Comparison of ENCODE assay signal across 8 mouse cellular contexts in genomic region chr2:131351968-131352746, GRCm38 (mm10). TPM values are rescaled to one million over a fixed set of nuclear protein-coding genes. Genes with fewer than 3 reads are reported as not detected.
DNase-seq lines count a peak whose midpoint lies in the region; ATAC-seq and TF ChIP-seq lines count a peak whose summit lies in the region.

No protein-coding gene starts in this region.

- DNase-seq in heart, embryonic 10.5 days (ENCODE audit: low spot score), result peak; percentile 85
- DNase-seq in heart, postnatal 4 days, result no peak
- DNase-seq in 416B (ENCODE audit: low read depth), result peak; percentile 43
- DNase-seq in lung, postnatal 10 days, result peak; percentile 55
- no peak for DNase-seq in urinary bladder, adult 2 months (ENCODE audit: low spot score)

- peak overlapping the region; percentile 88 for H3K9ac ChIP-seq in stomach, embryonic 16.5 days (ENCODE audit: low read length)

- peak; percentile 48 for ATAC-seq in granulocyte monocyte progenitor cell, adult 5-6 weeks (replicated peaks; ENCODE audit: poor library complexity, severe bottlenecking)
- ATAC-seq in stomach, embryonic 16.5 days (ENCODE audit: insufficient read depth, low FRiP score), result no peak; the same call in 1 of the 2 replicates

- peak overlapping the region; percentile 92 for H3K27ac ChIP-seq in heart, embryonic 10.5 days
- peak overlapping the region; percentile 91 for H3K27ac ChIP-seq in bone marrow, adult 2 months (ENCODE audit: control insufficient read depth, insufficient read depth, low read depth, low read length, poor library complexity)
- peak overlapping the region; percentile 66 for H3K27ac ChIP-seq in stomach, embryonic 16.5 days (ENCODE audit: low read length)

- WGBS in heart, embryonic 10.5 days, result under 1% methylated on average over 51 of the region's 51 CpGs
- under 1% methylated on average over 46 of the region's 51 CpGs for WGBS in bone marrow, adult 2 months
- WGBS in stomach, embryonic 16.5 days, result under 1% methylated on average over 51 of the region's 51 CpGs

- H3K4me3 ChIP-seq in heart, embryonic 10.5 days, result peak overlapping the region; percentile 95
- peak overlapping the region; percentile 90 for H3K4me3 ChIP-seq in bone marrow, adult 2 months (replicated peaks; ENCODE audit: control insufficient read depth, low read depth, low read length)
- peak overlapping the region; percentile 87 for H3K4me3 ChIP-seq in stomach, embryonic 16.5 days (replicated peaks; ENCODE audit: low read length)

- TF ChIP-seq POLR2A in bone marrow, adult 2 months (IDR thresholded peaks at IDR 0.05; ENCODE audit: borderline replicate concordance, control insufficient read depth, low read depth, low read length), result no peak

- H3K27me3 ChIP-seq in heart, embryonic 10.5 days (ENCODE audit: insufficient read depth, poor library complexity, severe bottlenecking), result no peaks in the 10 kb centered on the region; the same call in 1 of the 2 replicates
- no peaks in the 10 kb centered on the region for H3K27me3 ChIP-seq in stomach, embryonic 16.5 days (ENCODE audit: control insufficient read depth, insufficient read depth, low read length)

- H3K9me3 ChIP-seq in heart, embryonic 10.5 days, result no peaks in the 10 kb centered on the region
- H3K9me3 ChIP-seq in stomach, embryonic 16.5 days (replicated peaks; ENCODE audit: control insufficient read depth, low read length), result no peaks in the 10 kb centered on the region

- peak overlapping the region; percentile 86 for H3K4me2 ChIP-seq in stomach, embryonic 16.5 days (ENCODE audit: low read depth, low read length)

- no peaks in the 10 kb centered on the region for H3K36me3 ChIP-seq in heart, embryonic 10.5 days
- H3K36me3 ChIP-seq in stomach, embryonic 16.5 days (ENCODE audit: control insufficient read depth, insufficient read depth, low read length), result no peaks in the 10 kb centered on the region

- H3K4me1 ChIP-seq in heart, embryonic 10.5 days, result peaks cover 20% of the 10 kb centered on the region
- no peaks in the 10 kb centered on the region; the same call in 1 of the 2 replicates for H3K4me1 ChIP-seq in bone marrow, adult 2 months (ENCODE audit: control insufficient read depth, insufficient read depth, low read length)
- no peaks in the 10 kb centered on the region for H3K4me1 ChIP-seq in stomach, embryonic 16.5 days (ENCODE audit: control insufficient read depth, insufficient read depth, low read length)

- TF ChIP-seq CTCF in bone marrow, adult 2 months (IDR thresholded peaks at IDR 0.05; ENCODE audit: control insufficient read depth, insufficient read depth, low read length), result no peak

RNA-seq across cellular contexts. Expression of gene Rnf24, which starts 0.5 kb away (rescaled TPM):
- polyA plus RNA-seq in heart, embryonic 10.5 days (2016; fragmentation: Nextera tagmentation; extraction: Ambion mirVana), result 2.0 and 3.0 TPM in 2 replicates
- total RNA-seq in heart, postnatal 4 days (2021), result 1 to 10 TPM; 8.0 to 9.0 TPM
- polyA plus RNA-seq in bone marrow, adult 2 months (2011; ENCODE audit: insufficient read depth, insufficient read length, low replicate concordance, missing spikeins), result 0.56 and 2.0 TPM in 2 replicates
- total RNA-seq in granulocyte monocyte progenitor cell, adult 5-6 weeks (2014; fragmentation: Nextera tagmentation), result 2.8 and 8.2 TPM in 2 replicates
- 1.6 and 1.9 TPM in 2 replicates for total RNA-seq in granulocyte monocyte progenitor cell, adult 5-6 weeks (2017)
- polyA plus RNA-seq in stomach, embryonic 16.5 days (2015; fragmentation: Nextera tagmentation; extraction: Ambion mirVana), result 2.9 and 3.0 TPM in 2 replicates
- 5.4 and 6.2 TPM in 2 replicates for polyA plus RNA-seq in urinary bladder, adult 2 months (2012; rRNA removed)

Comparison
In these comparisons a context has a peak if more than half of its experiments do, and no peak if none do; other contexts are left out.
1. DNase-seq: peak in heart, embryonic 10.5 days (single experiment), 416B (single experiment) and lung, postnatal 10 days (single experiment); none in heart, postnatal 4 days (single experiment) and urinary bladder, adult 2 months (single experiment).
2. Peak in every context shown above with its lines, with median percentiles within 50 percentile points of each other: H3K27ac ChIP-seq and H3K4me3 ChIP-seq.